Mouse (Mus musculus) megakaryocyte, embryonic 14.5 days (primary cell): Measurements from ENCODE around the gene Klf3.

Experiments used
- FLI1 ChIP-seq: IDR thresholded peaks from 2 replicates; pipeline ENCODE4 v1.6.1; 2012; ENCODE audit warnings: low read length, inconsistent platforms, mixed read lengths
- GATA1 ChIP-seq: IDR thresholded peaks from 3 replicates; pipeline ENCODE4 v1.6.1; 2012; ENCODE audit warnings: mixed read lengths, low read length, inconsistent platforms, borderline replicate concordance

- TF ChIP-seq GATA1: no peak
- no peak for TF ChIP-seq FLI1
These were observed 37.4 kb upstream of the Klf3 start for GRCm38 (mm10) chr5:64765765-64766164.
